Mouse (Mus musculus): ENCODE data around the gene Otulin.

The Otulin gene

GRCm38 (mm10) chr15:27630601-27631383 lies at the start of gene Otulin:
TSS of gene Otulin (minus strand) at chr15:27630693.
- peak; percentile 98 to 99 for DNase-seq (ENCODE audit: low spot score in 2 of 2)

DNA sequence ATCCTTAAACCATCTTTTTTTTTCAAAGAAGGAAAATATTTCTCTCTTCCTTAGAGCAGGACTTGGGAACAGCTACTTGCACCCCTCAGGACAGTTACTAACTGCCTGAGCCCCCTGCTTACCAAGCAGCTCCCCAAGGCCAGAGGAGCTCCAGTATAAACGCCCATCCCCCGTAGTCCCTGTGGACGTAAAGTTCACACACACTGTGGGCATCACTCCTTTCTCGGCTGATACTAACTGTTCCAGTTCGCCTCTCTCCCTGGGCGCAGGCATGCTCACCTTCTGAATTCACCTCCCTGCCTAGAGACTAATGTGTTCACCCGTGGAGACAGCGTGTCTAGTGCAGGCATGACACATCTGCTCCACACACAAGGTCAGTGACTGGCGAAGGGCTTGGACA lies 48.0 kb upstream of the Otulin start:
- DNase-seq (ENCODE audit: low spot score in 2 of 2) = no peak

DNA sequence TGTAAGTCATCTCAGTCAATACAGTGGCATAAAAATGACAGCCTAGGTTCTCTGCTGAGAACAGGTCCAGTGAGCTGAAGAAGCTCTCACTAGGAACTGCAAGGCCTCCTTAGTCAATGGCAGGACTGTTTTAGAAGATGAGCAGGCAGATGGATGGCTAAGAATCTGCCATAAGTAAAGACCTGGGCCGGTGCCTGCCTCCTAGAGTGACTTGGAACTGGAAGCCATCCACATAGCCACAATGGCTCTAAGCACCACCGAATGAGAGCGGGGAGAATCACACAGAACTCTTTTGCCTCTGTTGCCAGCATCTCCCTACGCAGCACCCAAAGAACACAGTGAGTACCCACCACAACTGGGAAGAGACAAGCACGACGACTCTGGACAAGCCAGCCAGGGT lies 47.3 kb upstream of the Otulin start:
- no peak for DNase-seq (ENCODE audit: low spot score in 2 of 2)

- no peak for DNase-seq (ENCODE audit: low spot score in 2 of 2)
Measured at GRCm38 (mm10) chr15:27676211-27676610, 45.7 kb upstream of the Otulin start.

- DNase-seq (ENCODE audit: low spot score in 2 of 2) = no peak
Measured at GRCm38 (mm10) chr15:27675122-27675521, 44.6 kb upstream of the Otulin start.

DNA sequence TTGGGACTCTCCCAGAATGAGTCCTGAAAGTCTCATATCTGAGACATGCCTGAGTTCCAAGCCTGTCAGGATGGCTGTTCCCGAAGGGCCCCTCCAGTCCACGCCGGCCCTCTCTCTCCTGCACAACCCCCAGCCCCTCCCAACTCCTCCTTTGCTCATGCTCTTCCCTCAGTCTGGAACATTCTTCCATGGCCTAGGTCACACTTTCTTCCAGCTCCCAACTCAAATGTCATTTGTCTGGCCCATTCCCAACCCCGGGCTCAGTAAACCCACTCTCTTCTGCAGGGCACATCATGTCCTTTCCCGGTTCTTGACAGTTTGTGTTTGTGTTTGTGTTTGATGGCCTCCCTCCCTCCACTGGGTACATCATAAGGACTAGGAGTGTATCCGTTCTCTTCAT lies 43.5 kb upstream of the Otulin start:
- DNase-seq (ENCODE audit: low spot score in 2 of 2) = no peak

- no peak for DNase-seq (ENCODE audit: low spot score in 2 of 2)
Measured at GRCm38 (mm10) chr15:27673151-27673550, 42.7 kb upstream of the Otulin start.

DNA sequence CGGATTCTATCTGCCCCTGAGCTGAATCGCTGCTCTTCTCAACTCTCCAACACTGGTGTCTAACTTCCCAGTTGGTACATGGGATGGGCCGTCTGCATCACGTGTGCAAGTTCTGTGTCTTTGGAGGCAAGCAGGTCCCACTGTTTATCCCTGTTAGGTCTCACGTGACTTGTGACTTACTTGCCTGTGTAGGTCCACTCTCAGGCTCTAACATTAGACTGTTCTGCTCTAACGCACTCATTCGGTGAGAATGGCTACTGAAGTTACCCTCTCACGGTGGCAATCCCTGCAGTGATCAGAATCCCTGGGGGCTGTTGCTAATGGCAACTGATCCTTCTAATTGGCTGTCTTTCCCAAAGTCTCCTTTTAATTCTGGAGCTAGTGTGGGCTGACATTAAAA lies 41.8 kb upstream of the Otulin start:
- DNase-seq (ENCODE audit: low spot score in 2 of 2) = no peak

- DNase-seq (ENCODE audit: low spot score in 2 of 2) = no peak
Measured at GRCm38 (mm10) chr15:27671612-27672245, 41.2 kb upstream of the Otulin start.

DNA sequence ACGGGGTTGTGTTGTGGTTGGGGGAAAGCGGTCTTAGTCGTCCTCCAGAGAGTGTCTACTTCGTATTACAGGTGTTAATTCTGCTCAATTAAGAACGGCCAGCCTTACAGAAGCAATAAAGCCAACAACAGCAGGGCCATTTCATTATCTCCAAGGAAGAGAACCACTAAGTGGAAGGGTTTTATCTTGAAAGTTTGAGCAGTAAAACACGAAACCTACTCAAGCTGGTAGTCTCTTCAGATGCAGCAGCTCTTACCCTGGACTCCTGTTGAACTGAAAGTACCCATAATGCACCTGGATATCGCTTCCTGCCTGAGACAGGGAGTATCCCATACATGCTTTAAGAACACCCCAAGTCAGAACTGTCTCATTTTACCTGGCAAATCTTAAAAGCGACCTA lies 40.2 kb upstream of the Otulin start:
- DNase-seq (ENCODE audit: low spot score in 2 of 2) = no peak

DNA sequence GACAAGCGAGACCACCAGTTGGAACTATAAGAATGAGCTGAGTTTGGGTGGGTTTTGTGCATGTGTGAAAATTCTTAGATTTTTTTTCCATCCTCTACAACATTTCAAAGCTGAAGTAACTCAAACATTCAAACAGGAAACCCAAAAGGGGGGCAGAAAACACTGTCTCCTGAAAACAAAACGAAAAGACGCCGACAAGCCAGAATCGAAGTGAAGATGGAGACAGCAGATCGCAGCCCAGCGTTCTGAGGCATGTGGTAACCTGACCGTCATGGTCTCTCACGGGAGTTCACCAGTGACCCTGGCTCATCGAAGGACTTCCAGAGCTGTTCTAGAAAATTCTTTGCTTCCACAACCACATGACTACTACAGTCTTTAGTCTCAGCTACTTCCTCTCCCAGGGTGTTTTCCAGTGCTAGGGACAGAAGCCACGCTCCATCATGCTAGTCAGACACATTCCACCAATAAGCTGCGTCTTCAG lies 39.5 kb upstream of the Otulin start:
- DNase-seq (ENCODE audit: low spot score in 2 of 2) = no peak

GRCm38 (mm10) chr15:27669276-27669675 lies 38.8 kb upstream of the Otulin start:
- no peak for DNase-seq (ENCODE audit: low spot score in 2 of 2)

GRCm38 (mm10) chr15:27668557-27668956 lies 38.1 kb upstream of the Otulin start:
- DNase-seq (ENCODE audit: low spot score in 2 of 2) = no peak

DNA sequence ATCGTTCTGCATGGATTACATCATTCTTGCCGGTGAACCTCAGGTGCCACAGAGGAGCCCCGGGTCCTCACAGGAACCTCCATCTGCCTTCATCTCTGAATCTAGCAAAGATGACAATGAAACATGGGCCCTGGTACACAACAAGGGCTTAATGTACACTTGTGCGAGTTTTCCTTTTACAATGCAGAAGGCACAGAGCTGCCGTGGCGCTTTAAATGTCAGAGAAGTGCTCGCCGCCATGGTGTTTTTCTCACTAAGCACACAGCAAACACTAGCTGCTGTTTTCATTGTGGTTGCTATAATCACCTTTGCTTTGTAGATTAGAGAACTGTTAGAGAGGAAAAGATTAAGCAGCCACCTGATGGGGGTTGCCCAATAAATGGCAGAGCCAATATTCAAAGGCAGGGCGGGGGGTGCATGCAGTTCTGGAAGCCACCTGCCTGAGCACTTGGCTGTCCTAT lies 37.5 kb upstream of the Otulin start:
- no peak for DNase-seq (ENCODE audit: low spot score in 2 of 2)

- no peak for DNase-seq (ENCODE audit: low spot score in 2 of 2)
Measured at GRCm38 (mm10) chr15:27666911-27667539, 36.5 kb upstream of the Otulin start.

- no peak for DNase-seq (ENCODE audit: low spot score in 2 of 2)
Measured at GRCm38 (mm10) chr15:27665392-27665911, 35.0 kb upstream of the Otulin start.

DNA sequence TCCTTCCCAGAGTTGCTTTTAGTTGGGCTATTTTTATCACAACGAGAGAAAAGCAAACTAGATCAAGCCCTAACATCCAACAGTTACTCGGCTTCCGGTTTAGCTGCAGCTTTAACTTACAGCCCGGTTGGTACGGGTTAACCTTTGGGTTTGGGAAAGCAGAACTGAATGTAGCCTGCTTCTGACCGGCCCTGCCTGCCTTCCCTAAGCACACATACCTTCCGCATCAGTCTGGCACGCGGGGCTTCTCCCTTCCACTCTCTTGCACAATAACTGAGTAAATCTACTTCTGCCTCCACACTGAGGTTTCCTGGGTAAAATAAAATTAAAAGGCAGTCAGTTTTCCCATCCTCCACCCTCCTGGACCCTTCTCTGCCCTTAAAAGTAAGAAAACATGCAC lies 33.6 kb upstream of the Otulin start:
- no peak for DNase-seq (ENCODE audit: low spot score in 2 of 2)

- DNase-seq (ENCODE audit: low spot score in 2 of 2) = no peak
Measured at GRCm38 (mm10) chr15:27662699-27663098, 32.2 kb upstream of the Otulin start.

DNA sequence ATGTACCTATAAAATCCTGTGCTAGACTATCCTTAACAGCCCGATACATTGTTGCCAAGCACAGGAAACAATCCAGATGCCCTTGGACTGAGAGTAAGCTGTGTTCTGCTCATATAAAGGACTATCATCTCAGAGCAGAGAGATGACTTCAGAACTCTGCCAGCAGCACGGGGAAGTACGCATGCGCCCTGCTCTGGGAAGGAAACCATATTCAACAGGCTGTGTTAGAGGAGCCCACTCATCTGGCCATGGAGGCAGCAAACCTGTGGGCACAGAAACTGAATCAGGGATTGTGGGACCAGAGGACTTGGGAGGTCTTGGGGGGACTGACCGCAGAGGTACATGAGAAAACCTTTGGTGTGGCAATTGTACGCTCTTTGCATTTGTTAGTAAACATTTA lies 31.2 kb upstream of the Otulin start:
- no peak for DNase-seq (ENCODE audit: low spot score in 2 of 2)

DNA sequence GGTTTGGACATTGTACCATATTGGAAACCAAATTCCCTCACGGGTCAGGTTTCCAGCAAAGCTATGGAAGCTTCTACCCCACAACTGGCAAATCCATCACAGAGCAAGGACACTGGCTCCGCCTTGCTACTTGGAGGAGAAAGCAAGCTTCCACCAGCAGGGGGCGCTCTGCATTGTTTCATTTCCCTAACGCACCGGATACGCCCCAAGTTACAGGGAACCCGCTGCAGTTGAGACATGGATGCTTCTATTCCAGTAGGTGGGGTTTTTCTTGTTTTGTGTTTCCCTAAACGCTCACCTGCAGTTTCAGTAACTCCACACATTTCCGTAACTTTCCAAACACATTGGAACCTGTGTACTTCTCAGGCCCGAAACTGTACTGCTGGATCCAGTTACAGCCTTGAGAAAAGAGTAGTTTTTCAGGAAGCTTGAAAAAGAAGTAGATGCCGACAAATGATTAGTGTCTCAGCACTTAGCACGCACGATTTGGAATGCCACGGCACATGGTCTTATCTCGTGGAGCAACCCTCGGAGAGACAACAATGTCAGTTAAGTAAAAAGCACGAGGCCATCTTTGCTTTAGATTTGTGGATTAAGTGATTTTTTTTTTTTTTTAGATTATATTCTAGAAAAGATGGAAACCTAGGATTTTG lies 29.2 kb upstream of the Otulin start:
- peak; percentile 68 to 78 for DNase-seq (ENCODE audit: low spot score in 2 of 2)

DNA sequence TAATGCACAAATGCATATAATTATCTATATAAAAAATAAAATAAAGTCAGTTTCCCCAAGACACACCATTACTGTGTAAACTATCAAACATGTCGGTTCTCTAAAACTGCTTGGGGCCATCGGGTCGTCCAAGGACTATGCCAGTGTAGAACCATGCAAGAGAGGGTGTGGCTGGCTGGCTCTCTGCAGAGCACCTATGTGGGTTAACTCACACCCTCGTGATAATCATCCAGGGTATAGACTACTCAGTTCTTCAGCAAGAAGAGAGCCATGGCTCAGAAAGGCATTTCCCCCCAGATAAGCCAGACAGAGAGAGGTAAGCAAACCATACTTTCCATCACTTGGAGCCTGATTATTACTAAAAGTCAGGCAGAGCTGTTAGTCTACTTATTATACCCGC lies 28.6 kb upstream of the Otulin start:
- DNase-seq (ENCODE audit: low spot score in 2 of 2) = no peak

- no peak for DNase-seq (ENCODE audit: low spot score in 2 of 2)
Measured at GRCm38 (mm10) chr15:27658356-27658755, 27.9 kb upstream of the Otulin start.
